Mouse (Mus musculus) bone marrow macrophage, adult 2 months (primary cell): Measurements from ENCODE around the gene Prrt1.

Source experiments
- CTCF ChIP-seq: IDR thresholded peaks from 2 replicates; pipeline ENCODE4 v1.5.1; 2012; ENCODE audit warnings: low read depth, mild to moderate bottlenecking, low read length, moderate library complexity
- POLR2A ChIP-seq: IDR thresholded peaks from 2 replicates; pipeline ENCODE4 v1.6.1; 2012; ENCODE audit warnings: mild to moderate bottlenecking, low read depth, low read length, borderline replicate concordance

DNA sequence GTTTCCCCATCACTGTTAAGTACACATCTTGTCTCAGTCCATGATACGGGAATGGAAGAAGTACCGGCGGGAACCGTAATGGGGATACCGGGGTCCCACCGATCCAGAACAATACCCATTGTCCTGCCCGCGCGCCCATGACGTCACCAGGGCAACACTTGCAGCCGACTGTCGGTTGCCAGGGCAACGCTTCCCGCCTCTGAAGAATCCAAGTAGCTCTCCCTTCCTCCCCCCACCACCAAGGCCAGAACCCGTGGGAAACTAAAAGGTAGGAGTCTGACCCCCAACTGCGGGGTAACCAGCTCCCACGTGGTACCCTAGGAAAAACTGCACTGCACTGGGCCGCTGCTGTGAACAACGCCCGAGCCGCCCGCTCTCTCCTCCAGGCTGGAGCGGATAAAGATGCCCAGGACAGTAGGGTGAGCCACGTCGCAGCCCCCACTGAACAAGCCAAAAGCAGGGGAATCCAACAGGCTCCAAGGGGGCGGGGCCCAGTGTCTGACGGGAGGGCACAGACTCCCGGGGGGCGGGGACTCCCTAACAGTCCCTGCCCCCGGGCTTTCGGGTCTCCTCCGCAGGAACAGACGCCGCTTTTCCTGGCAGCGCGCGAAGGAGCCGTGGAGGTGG, 42.4 kb upstream of the Prrt1 start:
- TF ChIP-seq CTCF (no peak), POLR2A (no peak)
